Mouse (Mus musculus) E14TG2a.4 (cell line): Measurements from ENCODE around the gene Kcnt2.

Experiments
- H3K27me3 ChIP-seq: 2 replicates; pipeline ENCODE4 v1.6.1; 2014; ENCODE audit warnings: low read length, control low read depth; ENCODE audit not compliant: insufficient read depth
- H3K36me3 ChIP-seq: 2 replicates; pipeline ENCODE4 v1.6.1; 2014; ENCODE audit warnings: low read length, control low read depth; ENCODE audit not compliant: insufficient read depth
- H3K4me1 ChIP-seq: replicated peaks from 2 replicates; pipeline ENCODE4 v1.6.1; 2014; ENCODE audit warnings: low read depth, low read length, control low read depth
- H3K4me3 ChIP-seq: replicated peaks from 2 replicates; pipeline ENCODE4 v1.5.1; 2014; ENCODE audit warnings: mild to moderate bottlenecking, low read length
- H3K9me3 ChIP-seq: 2 replicates; pipeline ENCODE4 v1.6.1; 2014; ENCODE audit warnings: low read length, control low read depth
- CTCF ChIP-seq: conservative IDR thresholded peaks from 2 replicates; pipeline ENCODE4 v1.5.1; 2014; ENCODE audit warnings: low read length
- NANOG ChIP-seq: IDR thresholded peaks from 2 replicates; pipeline ENCODE4 v1.6.1; 2014; ENCODE audit warnings: borderline replicate concordance, low read length, mixed read lengths
- POU5F1 ChIP-seq: IDR thresholded peaks from 2 replicates; pipeline ENCODE4 v1.6.1; 2014; ENCODE audit warnings: low read length, borderline replicate concordance

Kcnt2 gene

DNA sequence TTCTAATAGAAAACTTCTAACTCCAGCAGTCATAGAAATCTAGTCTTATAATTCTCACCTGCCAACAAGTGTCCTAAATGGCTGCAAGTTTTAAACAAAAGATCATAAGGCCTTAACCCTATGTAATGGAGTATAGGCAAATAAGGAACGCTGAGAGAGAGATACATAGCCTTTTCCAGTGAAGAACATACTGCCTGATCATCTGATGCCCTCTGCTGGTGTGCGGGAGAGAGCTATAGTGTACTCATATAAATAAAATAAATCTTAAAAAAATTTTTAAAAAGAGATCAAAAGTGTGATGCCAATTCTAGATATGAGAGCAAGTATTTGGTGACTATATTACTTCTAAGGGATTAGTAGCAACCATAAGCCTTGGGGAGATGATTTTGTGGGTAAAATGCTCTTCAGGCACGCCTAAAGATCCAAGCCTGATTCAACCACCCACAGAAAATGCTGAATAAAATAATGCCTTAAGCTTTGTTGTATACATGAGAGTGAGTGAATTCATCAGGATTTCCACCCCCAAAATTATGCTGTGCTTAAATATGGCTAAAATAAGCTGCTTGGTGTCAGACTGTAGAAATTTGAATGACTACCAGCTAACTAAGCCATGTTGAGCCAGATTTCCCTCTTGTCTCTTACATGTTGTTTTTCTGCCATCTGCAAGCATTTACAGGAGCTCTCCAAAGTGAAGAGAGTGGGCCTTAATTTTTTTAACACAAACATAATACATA is 413.8 kb downstream of the Kcnt2 start:
- TF ChIP-seq NANOG = no peak
- TF ChIP-seq POU5F1 = no peak
- peak; percentile 24 for TF ChIP-seq CTCF
- Histone ChIP-seq H3K36me3 (no peaks in the 10 kb centered on the region), H3K4me1 (no peaks in the 10 kb centered on the region), H3K27me3 (no peaks in the 10 kb centered on the region), H3K4me3 (no peak overlapping the region), H3K9me3 (0 out of 2 replicates have a peak, but pooled peaks cover 8% of the 10 kb centered on the region)

DNA sequence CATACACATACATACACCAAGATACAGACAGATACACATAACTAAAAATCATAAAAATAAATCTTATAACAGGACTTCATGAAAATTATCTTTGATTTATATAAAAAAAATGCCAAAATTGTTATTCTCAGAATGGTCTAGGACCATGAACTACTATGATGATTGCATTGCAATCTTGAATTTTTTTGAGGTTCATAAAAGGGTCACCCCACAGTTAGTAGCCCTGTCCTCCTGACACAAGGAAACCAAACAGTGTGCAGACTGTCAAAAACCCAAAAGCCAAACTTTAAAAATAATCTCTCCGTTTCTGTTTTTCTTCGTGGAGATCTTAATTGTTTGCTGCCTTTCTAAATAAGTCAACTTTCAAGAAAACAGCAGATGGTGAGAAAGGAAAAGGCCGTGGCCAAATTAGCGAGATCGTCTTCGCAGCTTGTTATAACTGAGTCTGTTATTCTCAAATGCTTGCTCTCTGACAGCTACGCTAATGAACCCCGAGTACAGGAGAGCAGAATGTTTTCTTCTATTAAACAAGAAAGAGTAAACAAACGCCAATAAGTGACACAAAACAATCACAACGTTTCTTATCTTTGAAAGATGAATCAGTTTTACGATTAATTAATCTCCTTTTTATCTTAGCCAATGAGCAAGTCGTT is 414.9 kb downstream of the Kcnt2 start:
- no peaks in the 10 kb centered on the region for H3K36me3 ChIP-seq
- H3K4me1 ChIP-seq = no peaks in the 10 kb centered on the region
- H3K4me3 ChIP-seq = no peak overlapping the region
- H3K9me3 ChIP-seq = 0 out of 2 replicates have a peak, but pooled peaks cover 4% of the 10 kb centered on the region
- H3K27me3 ChIP-seq = no peaks in the 10 kb centered on the region
- TF ChIP-seq POU5F1 (no peak), NANOG (no peak)

GRCm38 (mm10) chr1:140661404-140661787 is 415.4 kb downstream of the Kcnt2 start:
- H3K4me1 ChIP-seq = no peaks in the 10 kb centered on the region
- H3K9me3 ChIP-seq = 0 out of 2 replicates have a peak, but pooled peaks cover 4% of the 10 kb centered on the region
- no peaks in the 10 kb centered on the region for H3K36me3 ChIP-seq
- TF ChIP-seq NANOG (no peak), CTCF (peak; percentile 43), POU5F1 (no peak)
- no peak overlapping the region for H3K4me3 ChIP-seq
- H3K27me3 ChIP-seq = no peaks in the 10 kb centered on the region
